Mouse (Mus musculus) B cell, adult 2 months (primary cell): ENCODE measurements around the gene Cilp.

Experiments used
- DNase-seq, 2 experiments: peaks; one replicate each; pipeline ENCODE4 v3.0.0; 2022

Gene Cilp

DNA sequence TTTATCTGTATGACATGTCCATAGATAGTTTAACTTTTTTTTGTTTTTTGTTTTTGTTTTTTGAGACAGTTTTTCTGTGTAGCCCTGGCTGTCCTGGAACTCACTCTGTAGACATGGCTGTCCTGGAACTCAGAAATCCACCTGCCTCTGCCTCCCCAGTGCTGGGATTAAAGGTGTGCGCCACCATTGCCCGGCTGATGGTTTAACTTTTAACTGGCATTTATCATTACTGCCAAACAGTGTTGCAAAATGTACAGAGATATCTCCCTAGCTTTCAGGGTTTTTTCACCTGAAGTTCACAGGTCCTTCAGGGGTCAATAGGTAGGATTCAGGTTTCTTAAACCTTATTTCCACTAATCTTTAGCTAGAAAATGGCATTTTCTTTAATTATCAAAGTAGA is 32.1 kb downstream of the Cilp start:
- DNase-seq = no peak

DNA sequence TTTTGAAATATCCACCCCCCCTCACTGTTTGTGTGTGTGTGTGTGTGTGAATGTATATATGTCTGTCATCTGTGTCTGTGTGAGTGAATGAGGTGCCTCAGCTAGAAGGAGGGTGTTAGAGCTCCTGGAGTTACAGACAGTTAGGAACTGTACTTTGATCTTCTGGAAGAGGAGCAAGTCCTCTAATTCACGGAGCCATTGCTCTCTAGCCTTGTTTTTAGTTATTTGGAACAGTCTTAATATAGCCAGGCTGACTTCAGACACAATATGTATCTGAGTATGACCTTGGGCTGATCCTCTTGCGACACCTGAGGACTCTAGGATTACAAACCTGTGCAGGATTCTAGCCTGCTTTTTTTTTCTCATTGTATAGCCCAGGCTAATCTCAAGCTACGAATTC is 33.8 kb downstream of the Cilp start:
- DNase-seq = no peak

DNA sequence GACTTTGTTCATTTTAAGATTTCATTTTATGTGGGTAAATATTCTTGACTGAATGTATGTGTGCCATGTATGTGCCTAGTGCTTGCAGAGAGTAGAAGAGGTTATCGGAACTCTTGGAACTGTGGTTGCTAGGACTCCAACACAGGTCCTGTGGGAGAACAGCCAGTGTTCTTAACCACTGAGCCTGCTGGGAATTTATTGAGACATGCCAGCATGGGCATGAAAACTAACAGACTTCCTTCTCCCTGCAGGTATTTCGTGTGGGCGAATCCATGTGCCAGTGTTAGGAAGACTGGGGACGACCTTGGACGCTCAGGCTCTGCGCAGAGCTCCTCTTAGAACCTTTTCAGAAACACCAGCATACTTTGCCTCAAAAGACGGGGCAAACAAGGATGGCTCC is 34.7 kb downstream of the Cilp start:
- DNase-seq = no peak

- DNase-seq = no peak
Measured at GRCm38 (mm10) chr9:65302327-65302983, 37.5 kb downstream of the Cilp start.

GRCm38 (mm10) chr9:65303586-65303985 is 38.6 kb downstream of the Cilp start:
- no peak for DNase-seq

- DNase-seq = no peak
Measured at GRCm38 (mm10) chr9:65304300-65304699, 39.3 kb downstream of the Cilp start.

DNA sequence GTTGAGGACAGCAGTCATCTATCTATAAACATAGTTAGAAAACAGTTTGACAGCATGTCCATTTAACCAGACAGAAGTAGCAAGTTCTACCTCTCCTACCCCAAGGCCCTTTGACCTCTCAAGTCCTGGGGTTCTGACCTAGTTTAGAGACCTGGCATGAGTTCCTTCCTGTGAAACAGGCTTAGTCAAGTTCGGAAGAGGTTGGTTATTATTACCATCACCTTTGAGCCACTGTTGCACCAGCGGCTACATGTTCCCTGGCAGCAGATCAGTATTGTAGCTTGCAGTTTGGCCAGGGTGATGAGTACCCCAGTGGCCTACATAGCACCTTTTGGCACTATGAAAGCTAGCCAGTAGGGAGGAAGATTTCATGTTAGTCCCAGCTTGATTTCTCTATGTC is 41.7 kb downstream of the Cilp start:
- DNase-seq = no peak

DNA sequence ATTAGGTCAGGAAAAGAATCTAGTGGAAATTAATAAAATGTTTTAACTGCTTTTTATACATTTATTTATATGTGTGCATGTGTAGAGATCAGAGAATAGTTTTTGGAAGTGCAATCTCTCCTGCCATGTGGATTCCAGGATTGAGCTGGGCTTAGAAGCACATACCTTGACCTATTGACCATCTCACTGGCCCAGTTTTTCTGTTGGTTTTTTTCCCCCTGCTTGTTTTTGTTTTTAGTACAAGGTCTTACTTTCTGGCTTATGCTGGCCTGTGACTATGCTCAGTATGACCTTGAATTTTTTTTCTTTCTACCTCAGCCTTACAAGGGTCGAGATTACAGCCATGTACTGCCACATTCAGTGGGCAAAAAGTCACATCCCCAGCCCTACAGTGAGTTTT is 43.0 kb downstream of the Cilp start:
- DNase-seq = no peak

DNA sequence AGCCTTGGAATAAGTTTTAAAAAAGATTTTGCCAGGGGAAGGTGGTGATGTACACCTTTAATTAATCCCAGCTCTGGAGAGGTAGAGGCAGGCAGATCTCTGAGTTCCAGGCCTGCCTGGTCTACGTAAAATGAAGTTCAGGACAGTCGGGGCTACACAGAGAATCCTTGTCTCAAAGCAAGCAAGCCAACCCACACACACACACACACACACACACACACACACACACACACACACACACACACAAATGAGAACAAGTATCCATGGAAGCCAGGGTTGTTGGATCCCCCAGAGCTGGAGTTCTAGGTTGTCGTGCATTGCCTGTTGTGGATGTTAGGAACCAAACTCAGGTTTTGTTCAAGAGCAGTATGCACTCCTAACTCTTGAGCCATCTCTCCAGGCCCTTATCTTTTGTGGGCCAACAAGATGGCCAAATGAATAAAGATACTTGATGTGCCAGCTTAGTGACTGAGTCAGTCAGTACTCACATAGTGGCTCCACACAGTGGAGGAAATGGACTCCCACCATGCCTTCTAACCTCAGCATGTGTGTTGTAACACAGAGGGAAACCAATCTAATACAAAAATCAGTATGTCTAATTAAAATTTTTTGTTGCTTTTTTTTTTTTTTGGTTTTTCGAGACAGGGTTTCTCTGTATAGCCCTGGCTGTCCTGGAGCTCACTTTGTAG is 47.8 kb downstream of the Cilp start:
- DNase-seq = no peak

GRCm38 (mm10) chr9:65313846-65314245 is 48.9 kb downstream of the Cilp start:
- no peak for DNase-seq

DNA sequence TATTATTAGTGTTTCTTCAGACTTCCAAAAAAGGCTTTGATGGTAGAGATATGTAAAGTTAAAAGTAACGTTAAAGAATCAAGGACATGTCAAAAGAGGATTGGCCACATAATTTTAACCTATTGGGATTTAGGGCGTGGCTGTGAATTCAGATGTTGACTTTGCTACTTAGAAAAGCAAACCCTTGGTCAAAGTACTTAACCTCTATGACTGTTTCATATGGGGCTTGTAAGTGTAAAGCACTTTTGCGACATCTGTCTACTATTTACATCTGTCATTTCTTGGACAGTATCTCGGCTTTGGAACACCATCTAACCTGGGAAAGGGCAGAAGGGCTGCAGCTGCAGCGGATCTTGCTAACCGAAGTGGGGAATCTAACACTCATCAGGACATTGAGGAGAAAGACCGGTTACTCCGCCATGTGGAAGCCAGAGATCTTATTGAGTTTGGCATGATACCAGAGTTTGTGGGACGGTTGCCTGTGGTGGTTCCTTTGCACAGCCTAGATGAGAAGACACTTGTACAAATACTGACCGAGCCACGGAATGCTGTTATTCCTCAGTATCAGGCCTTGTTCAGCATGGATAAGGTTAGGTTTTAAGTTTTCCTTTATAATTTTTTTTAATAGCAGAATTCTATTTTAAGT is 57.4 kb downstream of the Cilp start:
- DNase-seq = no peak

DNA sequence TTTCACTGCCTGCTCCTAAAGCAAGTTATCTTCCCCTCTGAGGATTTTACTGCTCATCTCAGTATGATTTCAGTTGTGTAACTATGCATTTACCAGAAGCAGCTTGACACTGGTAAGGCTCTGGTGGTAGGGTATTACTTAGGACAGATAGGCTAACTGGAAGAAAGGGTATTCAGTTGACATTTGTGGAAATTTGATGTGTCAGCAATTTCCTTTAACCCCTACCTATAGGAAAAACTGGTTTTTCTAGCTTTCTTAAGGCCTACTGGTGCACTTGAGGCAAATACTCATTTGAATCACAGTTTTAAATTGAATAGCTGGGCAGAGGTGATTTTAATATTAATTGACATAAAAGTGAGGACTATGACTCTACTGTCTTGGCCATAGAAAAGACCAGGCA is 61.0 kb downstream of the Cilp start:
- no peak for DNase-seq

DNA sequence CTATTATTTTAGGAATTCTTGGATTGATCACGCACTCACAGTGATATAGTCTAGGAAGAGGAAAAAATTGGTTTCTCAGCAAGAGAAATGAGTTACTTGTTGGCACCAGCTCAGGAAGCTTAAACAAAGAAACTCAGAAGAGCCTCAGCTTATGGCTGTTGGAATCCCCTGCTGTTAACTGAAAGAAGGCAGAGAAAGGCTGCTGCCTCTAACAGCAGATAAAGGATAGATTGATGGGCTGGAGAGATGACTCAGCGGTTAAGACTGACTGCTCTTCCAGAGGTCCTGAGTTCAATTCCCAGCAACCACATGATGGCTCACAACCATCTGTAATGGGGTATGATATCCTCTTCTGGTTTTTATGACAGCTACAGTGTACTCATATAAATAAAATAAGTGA is 62.4 kb downstream of the Cilp start:
- no peak for DNase-seq
